Mouse (Mus musculus): ENCODE results near the gene Pxdn.

DNA sequence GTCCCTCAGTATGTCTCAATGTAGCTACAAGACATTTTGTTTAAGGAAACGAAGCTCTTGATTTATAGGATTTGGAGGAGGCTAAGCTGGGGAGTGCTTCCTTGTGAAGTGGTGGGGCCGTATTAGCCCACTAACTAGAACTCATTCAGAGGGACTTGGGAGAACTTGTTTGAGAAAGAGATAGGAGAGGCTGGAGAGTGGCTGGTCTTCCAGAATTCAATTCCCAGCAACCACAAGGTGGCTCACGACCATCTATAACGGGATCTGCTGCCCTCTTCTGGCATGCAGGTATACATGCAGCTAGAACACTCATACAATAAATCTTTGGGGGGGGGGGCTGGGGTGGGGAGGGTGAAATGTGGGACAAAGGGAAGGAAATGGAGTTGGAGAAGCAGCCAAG is 102.7 kb downstream of the Pxdn start:
- TF ChIP-seq POLR2A (IDR thresholded peaks at IDR 0.05; ENCODE audit: borderline replicate concordance, low read depth, low read length) (no peak), CTCF (IDR thresholded peaks at IDR 0.05; ENCODE audit: low read depth, low read length) (peak; percentile 45)
